ENCODE assay signal across 22 mouse cellular contexts in genomic region chr3:79706436-79706835, GRCm38 (mm10). TPM values are rescaled to one million over a fixed set of nuclear protein-coding genes. Genes with fewer than 3 reads are reported as not detected.
A peak's percentile ranks its signal among the peaks of the same experiment; 100 is the strongest.
DNase-seq lines count a peak whose midpoint lies in the region.
"Had no signal": no experiment of that assay in that cellular context is flagged by ENCODE, and none has a peak within 500 bp of the region (broad histone marks: within the 10 kb centered on the region; RNA-seq: fewer than 3 reads in every experiment).

No protein-coding gene starts in this region.

- intact Hi-C loops in left cerebral cortex, postnatal 4 days (cut with DNase I) = no loop called here

- DNase-seq in left cerebral cortex, postnatal 4 days = peak; percentile 34
- DNase-seq in left cerebral cortex, adult 8-10 months (ENCODE audit: low spot score in 2 of 2) = no peak
- DNase-seq in cerebellum, adult 11 months = peak; percentile 17
- DNase-seq in cerebellum, adult 9-10 months = peak; percentile 44
- no peak for DNase-seq in embryo, embryonic 11 days
- DNase-seq in gastrocnemius, postnatal 25 days = no peak
- DNase-seq in adrenal gland, postnatal 4 days (ENCODE audit: low spot score in 2 of 2) = no peak
- DNase-seq: adrenal gland, adult 2 months; B cell, adult 2 months; kidney, adult 9 months; kidney, postnatal 14 days; lung, embryonic 14.5 days; lung, postnatal 36 days; retina, postnatal 1 day; right cerebral cortex, postnatal 25 days; spleen, adult 18-20 months had no signal

RNA-seq across cellular contexts. Expression of gene Rxfp1, which starts 31.2 kb away (rescaled TPM):
- total RNA-seq in left cerebral cortex, postnatal 4 days (2021) = 10 to 100 TPM; 27.1 to 27.5 TPM
- total RNA-seq in left cerebral cortex, adult 8-10 months (2022) = 10 to 100 TPM; 14.1 to 16.4 (median 15.6) TPM
- total RNA-seq in gastrocnemius, postnatal 25 days (2021) = not detected
- total RNA-seq in adrenal gland, postnatal 4 days (2021) = 1 to 10 TPM in 1 of 2 experiments, under 1 TPM in 1; 0.65 to 2.0 TPM
- total RNA-seq: adrenal gland, adult 2 months; gastrocnemius, adult 18-20 months; granulocyte monocyte progenitor cell, adult 5-6 weeks; hematopoietic stem cell, adult 5-6 weeks; MEL; monocyte, adult 5-6 weeks; neutrophil, adult 5-6 weeks had no signal

Comparison
In these comparisons a context has a peak if more than half of its experiments do, and no peak if none do; other contexts are left out.
1. DNase-seq: peak in left cerebral cortex, postnatal 4 days (single experiment), cerebellum, adult 11 months (single experiment) and cerebellum, adult 9-10 months (single experiment); none in left cerebral cortex, adult 8-10 months (0 of 2), embryo, embryonic 11 days (single experiment), gastrocnemius, postnatal 25 days (single experiment) and adrenal gland, postnatal 4 days (0 of 2).
2. RNA of gene Rxfp1, which starts 31.2 kb away (total RNA-seq): 27.1 to 27.5 TPM in left cerebral cortex, postnatal 4 days and 14.1 to 16.4 TPM in left cerebral cortex, adult 8-10 months; 0.65 to 2.0 TPM in adrenal gland, postnatal 4 days and not detected in gastrocnemius, postnatal 25 days; every median in the first group is over 4 times any median in the second.